Mouse (Mus musculus): ENCODE results near the gene Cldn12.

GRCm38 (mm10) chr5:5495042-5495441 lies 19.7 kb downstream of the Cldn12 start:
- TF ChIP-seq HCFC1 (IDR thresholded peaks at IDR 0.05; ENCODE audit: borderline replicate concordance, insufficient read depth, low read length) (no peak), ZC3H11A (IDR thresholded peaks at IDR 0.05; ENCODE audit: borderline replicate concordance, low read depth, low read length) (no peak), MAFK (IDR thresholded peaks at IDR 0.05; ENCODE audit: insufficient read depth, low read depth, low read length) (no peak), ZNF384 (IDR thresholded peaks at IDR 0.05; ENCODE audit: low read depth, low read length) (no peak), CHD2 (IDR thresholded peaks at IDR 0.05; ENCODE audit: low read depth, low read length) (no peak)
